ENCODE assay signal across 22 mouse cellular contexts in genomic region chr10:75231876-75232275, GRCm38 (mm10). TPM values are rescaled to one million over a fixed set of nuclear protein-coding genes. Genes with fewer than 3 reads are reported as not detected.
A peak's percentile ranks its signal among the peaks of the same experiment; 100 is the strongest.
DNase-seq lines count a peak whose midpoint lies in the region; ATAC-seq and TF ChIP-seq lines count a peak whose summit lies in the region.
"Had no signal": no experiment of that assay in that cellular context is flagged by ENCODE, and none has a peak within 500 bp of the region (broad histone marks: within the 10 kb centered on the region; RNA-seq: fewer than 3 reads in every experiment).

No protein-coding gene starts in this region.

- no peaks in the 10 kb centered on the region for H3K9me3 ChIP-seq in intestine, postnatal 0 days (ENCODE audit: control insufficient read depth)
- no peaks in the 10 kb centered on the region for H3K9me3 ChIP-seq in intestine, embryonic 15.5 days
- H3K9me3 ChIP-seq in stomach, postnatal 0 days (ENCODE audit: control insufficient read depth, low read length): no peaks in the 10 kb centered on the region
- H3K9me3 ChIP-seq: embryonic facial prominence, embryonic 13.5 days; embryonic facial prominence, embryonic 15.5 days; forebrain, embryonic 10.5 days; forebrain, embryonic 12.5 days had no signal

- no peak overlapping the region for H3K4me3 ChIP-seq in intestine, postnatal 0 days (ENCODE audit: low read depth, low read length)
- H3K4me3 ChIP-seq in intestine, embryonic 15.5 days (replicated peaks): no peak overlapping the region
- no peak overlapping the region for H3K4me3 ChIP-seq in small intestine, adult 2 months (ENCODE audit: low read depth, low read length)
- no peak overlapping the region for H3K4me3 ChIP-seq in stomach, postnatal 0 days (ENCODE audit: low read depth, low read length)
- H3K4me3 ChIP-seq: embryonic facial prominence, embryonic 13.5 days; embryonic facial prominence, embryonic 15.5 days; erythroblast, embryonic 14.5 days; forebrain, embryonic 10.5 days; forebrain, embryonic 12.5 days had no signal

- no peak overlapping the region for H3K4me2 ChIP-seq in intestine, postnatal 0 days (replicated peaks; ENCODE audit: low read depth)
- H3K4me2 ChIP-seq in intestine, embryonic 15.5 days (replicated peaks): no peak overlapping the region
- no peak overlapping the region for H3K4me2 ChIP-seq in stomach, postnatal 0 days (replicated peaks; ENCODE audit: low read depth)
- H3K4me2 ChIP-seq: embryonic facial prominence, embryonic 13.5 days; embryonic facial prominence, embryonic 15.5 days; forebrain, embryonic 12.5 days had no signal

- H3K36me3 ChIP-seq in intestine, postnatal 0 days (ENCODE audit: control insufficient read depth, insufficient read depth): peaks cover 26% of the 10 kb centered on the region
- H3K36me3 ChIP-seq in intestine, embryonic 15.5 days: peaks cover 13% of the 10 kb centered on the region; the same call in 1 of the 2 replicates
- peaks cover 35% of the 10 kb centered on the region for H3K36me3 ChIP-seq in small intestine, adult 2 months (ENCODE audit: control insufficient read depth, insufficient read depth, low read length)
- no peaks in the 10 kb centered on the region for H3K36me3 ChIP-seq in stomach, postnatal 0 days (ENCODE audit: control insufficient read depth, insufficient read depth, low read length)

- no peak for TF ChIP-seq EP300 in stomach, postnatal 0 days (optimal IDR thresholded peaks at IDR 0.05)

- no peak for TF ChIP-seq POLR2A in small intestine, adult 2 months (IDR thresholded peaks at IDR 0.05; ENCODE audit: low read depth, low read length)

- H3K9ac ChIP-seq in intestine, postnatal 0 days (ENCODE audit: low read depth, low read length): no peak overlapping the region
- H3K9ac ChIP-seq in intestine, embryonic 15.5 days: no peak overlapping the region
- H3K9ac ChIP-seq in stomach, postnatal 0 days (ENCODE audit: low read length): no peak overlapping the region
- H3K9ac ChIP-seq: embryonic facial prominence, embryonic 13.5 days; embryonic facial prominence, embryonic 15.5 days; forebrain, embryonic 12.5 days had no signal

- H3K4me1 ChIP-seq in intestine, postnatal 0 days (replicated peaks; ENCODE audit: control insufficient read depth, insufficient read depth, low read length): no peaks in the 10 kb centered on the region
- 0 out of 2 replicates have a peak, but pooled peaks cover 6% of the 10 kb centered on the region for H3K4me1 ChIP-seq in intestine, embryonic 15.5 days (replicated peaks)
- peaks cover 23% of the 10 kb centered on the region for H3K4me1 ChIP-seq in small intestine, adult 2 months (ENCODE audit: control insufficient read depth, insufficient read depth, insufficient read length, low read length)
- no peaks in the 10 kb centered on the region for H3K4me1 ChIP-seq in stomach, postnatal 0 days (replicated peaks; ENCODE audit: control insufficient read depth, insufficient read depth)
- H3K4me1 ChIP-seq: forebrain, embryonic 10.5 days; forebrain, embryonic 12.5 days had no signal

- H3K27ac ChIP-seq in intestine, postnatal 0 days (ENCODE audit: low read depth, low read length): peak overlapping the region; percentile 73
- no peak overlapping the region for H3K27ac ChIP-seq in intestine, embryonic 15.5 days
- peak overlapping the region; percentile 66 for H3K27ac ChIP-seq in small intestine, adult 2 months (ENCODE audit: insufficient read depth, low read depth, low read length)
- peak overlapping the region; percentile 25 for H3K27ac ChIP-seq in stomach, postnatal 0 days (replicated peaks)
- H3K27ac ChIP-seq: embryonic facial prominence, embryonic 13.5 days; embryonic facial prominence, embryonic 15.5 days; forebrain, embryonic 10.5 days; forebrain, embryonic 12.5 days had no signal

- H3K27me3 ChIP-seq in intestine, postnatal 0 days (replicated peaks; ENCODE audit: control insufficient read depth, insufficient read depth, low read length): no peaks in the 10 kb centered on the region
- no peaks in the 10 kb centered on the region for H3K27me3 ChIP-seq in intestine, embryonic 15.5 days (replicated peaks)
- H3K27me3 ChIP-seq in small intestine, adult 2 months (ENCODE audit: control insufficient read depth, insufficient read depth, low read length): no peaks in the 10 kb centered on the region
- H3K27me3 ChIP-seq in stomach, postnatal 0 days (ENCODE audit: control insufficient read depth, insufficient read depth, low read length): no peaks in the 10 kb centered on the region
- H3K27me3 ChIP-seq: embryonic facial prominence, embryonic 13.5 days; embryonic facial prominence, embryonic 15.5 days; forebrain, embryonic 12.5 days had no signal

- 91% methylated on average over 1 of the region's 1 CpGs for WGBS in intestine, postnatal 0 days
- WGBS in intestine, embryonic 15.5 days: 92% methylated on average over 1 of the region's 1 CpGs
- WGBS in small intestine, adult 2 months: 86% methylated on average over 1 of the region's 1 CpGs
- WGBS in stomach, postnatal 0 days: 100% methylated on average over 1 of the region's 1 CpGs

- ATAC-seq in intestine, postnatal 0 days: no peak
- no peak for ATAC-seq in intestine, embryonic 15.5 days
- no peak for ATAC-seq in stomach, postnatal 0 days (ENCODE audit: low FRiP score, low TSS enrichment)
- ATAC-seq: forebrain, embryonic 14.5 days; forebrain, embryonic 16.5 days had no signal

- TF ChIP-seq CTCF in intestine, postnatal 0 days (IDR thresholded peaks at IDR 0.05; ENCODE audit: low read depth): no peak
- TF ChIP-seq CTCF in small intestine, adult 2 months (IDR thresholded peaks at IDR 0.05; ENCODE audit: extremely low read depth, insufficient read length, insufficient replicate concordance, low read depth, low read length): no peak
- no peak for TF ChIP-seq CTCF in stomach, postnatal 0 days (IDR thresholded peaks at IDR 0.05; ENCODE audit: low read depth)

- DNase-seq in stomach, postnatal 0 days (ENCODE audit: low spot score): no peak
- no peak for DNase-seq in frontal cortex, postnatal 14 days (ENCODE audit: low spot score in 2 of 2)
- DNase-seq: adrenal gland, adult 2 months; adrenal gland, postnatal 10 days; adrenal gland, postnatal 25 days; cerebellum, adult 11 months; cerebellum, adult 18-20 months; cerebellum, adult 8-10 months; cerebellum, adult 9-11 months; cerebellum, postnatal 14 days; cerebellum, postnatal 36 days; embryo, embryonic 11 days had no signal

RNA-seq across cellular contexts. Expression of gene Specc1l, which starts 20.0 kb away (rescaled TPM):
- 13.0 and 14.2 TPM in 2 replicates for polyA plus RNA-seq in intestine, postnatal 0 days (2015; fragmentation: Nextera tagmentation; extraction: Ambion mirVana)
- polyA plus RNA-seq in intestine, embryonic 15.5 days (2015; fragmentation: Nextera tagmentation; extraction: Ambion mirVana): 25.8 and 27.4 TPM in 2 replicates
- polyA plus RNA-seq in small intestine, adult 2 months (2012; rRNA removed): 16.2 and 48.2 TPM in 2 replicates
- 9.2 and 9.4 TPM in 2 replicates for polyA plus RNA-seq in stomach, postnatal 0 days (2015; fragmentation: Nextera tagmentation; extraction: Ambion mirVana)
